Mouse (Mus musculus) MEL (cell line): ENCODE data around the gene Mzt1. TPM values are rescaled to one million over a fixed set of nuclear protein-coding genes. Genes with fewer than 3 reads are reported as not detected.

Experiments
- DNase-seq: peaks from one replicate; pipeline ENCODE4 v3.0.0; 2011; ENCODE audit warnings: low read depth, low spot score
- H3K27ac ChIP-seq: 2 replicates; pipeline ENCODE4 v1.5.1; 2012; ENCODE audit warnings: low read depth, mild to moderate bottlenecking, control low read depth, low read length, moderate library complexity; ENCODE audit not compliant: control insufficient read depth
- H3K27me3 ChIP-seq, 2 experiments: fragments of 150-350 bp in 1 of 2; sonication (generic) in 1 of 2; 2 replicates each; pipeline ENCODE4 v1.6.1; 2012; ENCODE audit warnings: low read length in 2 of 2, mild to moderate bottlenecking in 2 of 2, improper control_type of control experiment in 1 of 2, moderate library complexity in 1 of 2; ENCODE audit not compliant: insufficient read depth in 2 of 2, control insufficient read depth in 1 of 2
- H3K36me3 ChIP-seq, 2 experiments: 2 replicates each; pipeline ENCODE4 v1.6.1; 2012 to 2014; ENCODE audit warnings: low read length in 2 of 2, improper control_type of control experiment in 1 of 2, inconsistent platforms in 1 of 2, mild to moderate bottlenecking in 1 of 2; ENCODE audit not compliant: insufficient read depth in 2 of 2, control insufficient read depth in 1 of 2
- H3K4me1 ChIP-seq, 2 experiments: fragments of 150-350 bp in 1 of 2; sonication (generic) in 1 of 2; 2 replicates each; pipeline ENCODE4 v1.6.1; 2012; ENCODE audit warnings: low read length in 2 of 2, improper control_type of control experiment in 1 of 2, mild to moderate bottlenecking in 1 of 2; ENCODE audit not compliant: insufficient read depth in 2 of 2, control insufficient read depth in 1 of 2
- H3K4me3 ChIP-seq, 2 experiments: fragments of 150-350 bp in 1 of 2; sonication (generic) in 1 of 2; 2 replicates each; pipeline ENCODE4 v1.5.1; 2012; ENCODE audit warnings: low read depth in 2 of 2, low read length in 2 of 2, mild to moderate bottlenecking in 2 of 2, moderate library complexity in 2 of 2, control low read depth in 1 of 2, improper control_type of control experiment in 1 of 2; ENCODE audit not compliant: control insufficient read depth in 1 of 2, insufficient read depth in 1 of 2
- H3K79me2 ChIP-seq: 2 replicates; pipeline ENCODE4 v1.6.1; 2012; ENCODE audit warnings: mild to moderate bottlenecking, low read length, moderate library complexity; ENCODE audit not compliant: control insufficient read depth, poor library complexity, insufficient read depth
- H3K9ac ChIP-seq: 2 replicates; pipeline ENCODE4 v1.6.1; 2012; ENCODE audit warnings: low read depth, mild to moderate bottlenecking, control low read depth, low read length, moderate library complexity; ENCODE audit not compliant: control insufficient read depth, poor library complexity, severe bottlenecking
- H3K9me3 ChIP-seq: fragments of 150-350 bp; sonication (generic); replicated peaks from 2 replicates; pipeline ENCODE4 v1.6.1; 2012; ENCODE audit warnings: mild to moderate bottlenecking, low read length, improper control_type of control experiment, moderate library complexity; ENCODE audit not compliant: insufficient read depth
- BHLHE40 ChIP-seq: IDR thresholded peaks from 2 replicates; pipeline ENCODE4 v1.6.1; 2012; ENCODE audit warnings: low read depth, mild to moderate bottlenecking, inconsistent platforms, low read length, improper control_type of control experiment, borderline replicate concordance
- CHD1 ChIP-seq: IDR thresholded peaks from 2 replicates; pipeline ENCODE4 v1.6.1; 2012; ENCODE audit warnings: low read depth, mild to moderate bottlenecking, inconsistent platforms, low read length, improper control_type of control experiment
- ELF1 ChIP-seq: IDR thresholded peaks from 2 replicates; pipeline ENCODE4 v1.6.1; 2014; ENCODE audit warnings: low read depth, mild to moderate bottlenecking, inconsistent platforms, low read length, improper control_type of control experiment, moderate library complexity
- GABPA ChIP-seq: IDR thresholded peaks from 2 replicates; pipeline ENCODE4 v1.6.1; 2012; ENCODE audit warnings: low read depth, mild to moderate bottlenecking, inconsistent platforms, low read length, improper control_type of control experiment, moderate library complexity
- GATA1 ChIP-seq: IDR thresholded peaks from 2 replicates; pipeline ENCODE4 v1.6.1; 2011; ENCODE audit warnings: low read depth, low read length, improper control_type of control experiment
- HCFC1 ChIP-seq: IDR thresholded peaks from 2 replicates; pipeline ENCODE4 v1.6.1; 2012; ENCODE audit warnings: low read depth, mild to moderate bottlenecking, inconsistent platforms, low read length, improper control_type of control experiment, moderate library complexity
- KAT2A ChIP-seq: conservative IDR thresholded peaks from 2 replicates; pipeline ENCODE4 v1.6.1; 2012; ENCODE audit warnings: low read depth, low read length, improper control_type of control experiment, inconsistent platforms
- MAX ChIP-seq: IDR thresholded peaks from 2 replicates; pipeline ENCODE4 v1.6.1; 2011; ENCODE audit warnings: low read length, improper control_type of control experiment
- MYC ChIP-seq: IDR thresholded peaks from 2 replicates; pipeline ENCODE4 v1.6.1; 2011; ENCODE audit warnings: low read depth, mild to moderate bottlenecking, low read length, improper control_type of control experiment, moderate library complexity
- POLR2AphosphoS2 ChIP-seq: IDR thresholded peaks from 2 replicates; pipeline ENCODE4 v1.6.1; 2011; ENCODE audit warnings: low read length, improper control_type of control experiment
- POLR2AphosphoS5 ChIP-seq: IDR thresholded peaks from 2 replicates; pipeline ENCODE4 v1.6.1; 2012; ENCODE audit warnings: low read depth, borderline replicate concordance, mild to moderate bottlenecking, inconsistent platforms, low read length, moderate library complexity, mixed read lengths
- RCOR1 ChIP-seq: IDR thresholded peaks from 2 replicates; pipeline ENCODE4 v1.6.1; 2012; ENCODE audit warnings: low read depth, mild to moderate bottlenecking, inconsistent platforms, low read length, improper control_type of control experiment
- TCF12 ChIP-seq: IDR thresholded peaks from 2 replicates; pipeline ENCODE4 v1.6.1; 2014; ENCODE audit warnings: low read depth, mild to moderate bottlenecking, inconsistent platforms, low read length, improper control_type of control experiment, moderate library complexity
- UBTF ChIP-seq: IDR thresholded peaks from 2 replicates; pipeline ENCODE4 v1.6.1; 2012; ENCODE audit warnings: low read depth, mild to moderate bottlenecking, inconsistent platforms, low read length, improper control_type of control experiment, moderate library complexity, borderline replicate concordance; ENCODE audit not compliant: insufficient read depth
- USF2 ChIP-seq, 2 experiments: IDR thresholded peaks; 2 replicates each; pipeline ENCODE4 v1.6.1; 2011 to 2012; ENCODE audit warnings: improper control_type of control experiment in 2 of 2, low read length in 2 of 2, borderline replicate concordance in 1 of 2, inconsistent platforms in 1 of 2, low read depth in 1 of 2, mild to moderate bottlenecking in 1 of 2; ENCODE audit not compliant: insufficient read depth in 1 of 2
- polyA plus RNA-seq, 2 experiments: library from polyadenylated mRNA; stranded (reverse) in 1 of 2; unstranded in 1 of 2; fragments of >175 nt in 1 of 2; fragments of >200 nt in 1 of 2; gene quantifications; 2 replicates each; pipeline versions ENCODE4 v1.2.1 to v1.2.4; 2012; ENCODE audit warnings: low replicate concordance in 2 of 2, low read depth in 1 of 2; ENCODE audit not compliant: insufficient read length in 2 of 2, insufficient read depth in 1 of 2, missing spikeins in 1 of 2
- total RNA-seq: library from RNA; depleted of rRNA; stranded (reverse); fragments of 300-350 nt; gene quantifications from 2 replicates; pipeline ENCODE4 v1.2.3, GENCODE M21; 2012

Gene Mzt1
- total and polyA plus RNA-seq, 3 experiments: 17.5 to 42.3 TPM; not detected in 1

DNA sequence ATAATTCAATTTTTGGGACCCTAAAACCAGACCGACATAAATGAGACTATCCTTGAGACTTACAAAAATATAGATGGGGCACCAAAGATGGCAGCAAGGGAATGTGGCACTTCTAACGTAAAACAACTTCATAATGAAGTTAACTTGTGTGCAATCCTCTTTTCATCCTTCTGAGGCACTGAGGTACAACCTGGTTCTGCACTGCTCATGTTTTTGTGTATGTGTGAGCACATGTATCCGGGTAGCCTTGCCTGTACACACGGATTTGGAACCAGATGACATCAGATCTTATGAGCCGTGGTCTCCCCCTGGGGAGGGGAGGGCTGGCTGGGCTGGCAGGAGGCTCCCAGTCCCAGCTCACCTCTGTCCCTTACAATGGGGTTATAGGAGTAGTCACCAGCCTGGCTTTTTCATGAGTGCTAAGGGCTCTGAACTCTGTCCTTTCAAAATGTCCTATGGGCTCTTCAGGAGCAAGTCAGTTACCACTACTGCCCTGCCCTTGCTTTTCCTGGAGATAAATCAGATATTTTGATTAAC lies 14.5 kb downstream of the Mzt1 start:
- Histone ChIP-seq H3K36me3 (peaks cover 0 to 11% of the 10 kb centered on the region in 2 experiments; a peak in 2 of 4 replicates), H3K4me1 (no peaks in the 10 kb centered on the region), H3K4me3 (no peak overlapping the region), H3K9ac (no peak overlapping the region), H3K79me2 (no peaks in the 10 kb centered on the region; the same call in 1 of the 2 replicates), H3K27ac (no peak overlapping the region), H3K27me3 (no peaks in the 10 kb centered on the region)
- DNase-seq: no peak
- TF ChIP-seq GATA1: no peak
- no peak for TF ChIP-seq HCFC1
- TF ChIP-seq MAX: no peak
- TF ChIP-seq BHLHE40: no peak
- no peak for TF ChIP-seq CHD1
- no peak for TF ChIP-seq UBTF
- no peak for TF ChIP-seq RCOR1
- no peak for TF ChIP-seq TCF12
- no peak for TF ChIP-seq GABPA
- no peak for TF ChIP-seq USF2 (IDR thresholded peaks at IDR 0.05; ENCODE audit: borderline replicate concordance in 1 of 2, insufficient read depth in 1 of 2, low read depth in 1 of 2, low read length in 2 of 2)
- TF ChIP-seq POLR2AphosphoS2: peak; percentile 34; the same call in 1 of the 2 replicates
- TF ChIP-seq MYC: no peak
- TF ChIP-seq POLR2AphosphoS5: 0 out of 2 replicates have a peak, but pooled peaks have one; percentile 57
- TF ChIP-seq, all 39 proteins: peak for 2
- H3K9me3 ChIP-seq: no peaks in the 10 kb centered on the region

DNA sequence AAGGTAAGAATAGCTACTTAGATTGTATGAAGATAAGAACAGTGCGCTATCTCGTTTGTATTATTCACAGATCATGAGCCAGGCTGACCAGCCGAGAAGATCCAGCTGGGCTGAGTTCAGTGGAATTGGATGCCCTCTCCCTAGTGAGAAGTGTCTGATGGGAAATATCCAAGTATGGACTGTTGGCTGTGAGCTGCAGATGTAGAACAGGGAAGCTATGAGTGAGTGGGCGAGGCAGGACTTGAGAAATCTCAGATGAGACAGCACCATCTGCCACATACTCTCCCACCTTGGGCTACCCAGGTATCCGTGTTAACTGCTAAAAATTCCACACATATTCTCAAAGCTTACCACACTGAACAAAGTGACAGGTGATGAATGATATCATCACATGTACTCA lies 15.9 kb downstream of the Mzt1 start:
- peaks cover 0 to 3% of the 10 kb centered on the region in 2 experiments; a peak in 2 of 4 replicates for H3K36me3 ChIP-seq
- H3K27me3 ChIP-seq: no peaks in the 10 kb centered on the region
- TF ChIP-seq ELF1 (no peak), KAT2A (no peak)
- H3K9me3 ChIP-seq: no peaks in the 10 kb centered on the region
- no peak overlapping the region for H3K27ac ChIP-seq
- DNase-seq: no peak
- no peak overlapping the region for H3K4me3 ChIP-seq
- H3K79me2 ChIP-seq: no peaks in the 10 kb centered on the region
- H3K4me1 ChIP-seq: no peaks in the 10 kb centered on the region
- H3K9ac ChIP-seq: no peak overlapping the region
